Mouse (Mus musculus) CH12.LX (cell line): ENCODE results near the gene Ap3d1.

Experiments used
- CTCF ChIP-seq, 2 experiments: IDR thresholded peaks in 1 of 2; conservative IDR thresholded peaks in 1 of 2; 2 replicates each; pipeline ENCODE4 v1.5.1; 2011 to 2012; ENCODE audit warnings: low read depth in 2 of 2, low read length in 2 of 2, improper control_type of control experiment in 1 of 2, inconsistent platforms in 1 of 2, mild to moderate bottlenecking in 1 of 2, moderate library complexity in 1 of 2
- JUN ChIP-seq: IDR thresholded peaks from 2 replicates; pipeline ENCODE4 v1.6.1; 2011; ENCODE audit warnings: low read depth, mild to moderate bottlenecking, low read length, improper control_type of control experiment, moderate library complexity; ENCODE audit not compliant: insufficient read depth
- POLR2A ChIP-seq: IDR thresholded peaks from 2 replicates; pipeline ENCODE4 v1.6.1; 2011; ENCODE audit warnings: low read depth, mild to moderate bottlenecking, improper control_type of control experiment, low read length
- POLR2AphosphoS2 ChIP-seq: IDR thresholded peaks from 2 replicates; pipeline ENCODE4 v1.6.1; 2011; ENCODE audit warnings: low read depth, low read length, improper control_type of control experiment
- TBP ChIP-seq: conservative IDR thresholded peaks from 2 replicates; pipeline ENCODE4 v1.6.1; 2011; ENCODE audit warnings: low read depth, low read length, improper control_type of control experiment
- UBTF ChIP-seq: IDR thresholded peaks from 2 replicates; pipeline ENCODE4 v1.6.1; 2012; ENCODE audit warnings: low read depth, mild to moderate bottlenecking, inconsistent platforms, low read length, improper control_type of control experiment, moderate library complexity

- no peak for TF ChIP-seq CTCF (conservative IDR thresholded peaks at IDR 0.05 in 1 of 2, IDR thresholded peaks at IDR 0.05 in 1 of 2; ENCODE audit: low read depth in 2 of 2, low read length in 2 of 2)
- TF ChIP-seq UBTF = no peak
- TF ChIP-seq JUN = no peak
- TF ChIP-seq POLR2A = no peak
- no peak for TF ChIP-seq POLR2AphosphoS2
- TF ChIP-seq TBP = no peak
These were observed 43.9 kb upstream of the Ap3d1 start for GRCm38 (mm10) chr10:80785963-80786362.
